Mouse (Mus musculus): ENCODE measurements around the gene Nap1l1.

- no peak for TF ChIP-seq CTCF (IDR thresholded peaks at IDR 0.05; ENCODE audit: low read depth)
- TF ChIP-seq EP300 (IDR thresholded peaks at IDR 0.05; ENCODE audit: low read depth), result no peak
Measured at GRCm38 (mm10) chr10:111441034-111441440, 32.0 kb upstream of the Nap1l1 start.
